Mouse (Mus musculus): ENCODE measurements around the gene Lrp6.

- TF ChIP-seq GATA1 (IDR thresholded peaks at IDR 0.05; ENCODE audit: borderline replicate concordance, low read length) (no peak), FLI1 (IDR thresholded peaks at IDR 0.05; ENCODE audit: low read length) (no peak)
These were observed 39.8 kb downstream of the Lrp6 start for GRCm38 (mm10) chr6:134526821-134527595.

Measured in megakaryocyte, embryonic 14.5 days (primary cell).